Mouse (Mus musculus) T-helper 1 cell (primary cell): ENCODE results near the gene Patz1.

Experiments used
- in situ Hi-C: fragments of 300-600 bp; cut with MboI, MseI; formaldehyde crosslinking; loops from one replicate; pipeline ENCODE4 v1.15.1; 2025; ENCODE audit warnings: high pct_unique_total_duplicates

The Patz1 gene

GRCm38 (mm10) chr11:3349343-3349695 is 60.6 kb downstream of the Patz1 start:
- in situ Hi-C loops, result loop anchor here (5.0 kb wide), 1 partner anchor 48 kb away; no protein-coding TSS in a partner anchor

GRCm38 (mm10) chr11:3352131-3352530 is 63.5 kb downstream of the Patz1 start:
- in situ Hi-C loops, result no loop called here

GRCm38 (mm10) chr11:3352990-3353585 is 64.4 kb downstream of the Patz1 start:
- in situ Hi-C loops, result no loop called here
